Mouse (Mus musculus) heart, postnatal 25 days (tissue): Measurements from ENCODE around the gene Arl15. TPM values are rescaled to one million over a fixed set of nuclear protein-coding genes. Genes with fewer than 3 reads are reported as not detected.
A peak's percentile ranks its signal among the peaks of the same experiment; 100 is the strongest.
"Not testable (repeated sequence)": the region's sequence is repeated elsewhere in the genome, so short reads cannot be mapped to it uniquely, and the experiment has no call there.

Experiments used
- DNase-seq: peaks from one replicate; pipeline ENCODE4 v3.0.0; 2022; ENCODE audit warnings: low spot score
- intact Hi-C: fragments of 180-260 bp; cut with DNase I; formaldehyde crosslinking; loops from one replicate; pipeline ENCODE4 v1.15.1; 2025
- total RNA-seq, 2 experiments: library from RNA; stranded (reverse); gene quantifications; 2 replicates each; pipeline ENCODE4 v1.2.3; 2021

The Arl15 gene
- total RNA-seq = 1 to 10 TPM; 8.5 to 9.4 TPM

GRCm38 (mm10) chr13:113794039-113794704 lies at the start of gene Arl15:
Gene Arl15 (plus strand): TSS chr13:113794505.
- intact Hi-C loops = loop anchor here (2.0 to 5.0 kb wide), 3 partner anchors 57 to 97 kb away; no protein-coding TSS in a partner anchor
- peak; percentile 97 for DNase-seq

DNA sequence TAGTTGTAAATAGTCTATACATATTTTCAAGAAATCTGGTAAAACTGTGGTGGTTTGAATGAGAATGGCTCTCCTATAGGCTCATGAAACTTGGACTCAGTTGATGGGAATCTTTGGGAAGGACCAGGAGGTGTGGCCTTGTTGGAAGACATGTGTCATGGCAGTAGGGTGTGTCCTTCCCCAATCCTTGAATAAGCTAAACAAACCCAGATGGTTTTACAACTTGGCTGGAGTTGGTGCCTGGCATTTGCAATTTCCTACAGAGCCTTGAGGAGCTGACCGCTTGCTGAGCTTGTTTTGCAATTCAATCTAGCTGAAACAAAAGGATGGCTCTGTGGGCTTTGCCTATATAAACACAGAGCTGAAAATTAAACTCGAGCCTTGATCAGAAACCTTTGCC lies 49.0 kb upstream of the Arl15 start:
- DNase-seq = no peak
- intact Hi-C loops = no loop called here

GRCm38 (mm10) chr13:113750766-113751165 lies 43.5 kb upstream of the Arl15 start:
- no peak for DNase-seq
- intact Hi-C loops = no loop called here

GRCm38 (mm10) chr13:113754731-113755689 lies 39.3 kb upstream of the Arl15 start:
- DNase-seq = no peak
- intact Hi-C loops = no loop called here

GRCm38 (mm10) chr13:113755779-113756178 lies 38.5 kb upstream of the Arl15 start:
- intact Hi-C loops = no loop called here
- DNase-seq = no peak

- intact Hi-C loops = no loop called here
- no peak for DNase-seq
These were observed 32.6 kb upstream of the Arl15 start for GRCm38 (mm10) chr13:113761717-113762116.

- no peak for DNase-seq
- intact Hi-C loops = no loop called here
These were observed 31.4 kb upstream of the Arl15 start for GRCm38 (mm10) chr13:113762766-113763516.

DNA sequence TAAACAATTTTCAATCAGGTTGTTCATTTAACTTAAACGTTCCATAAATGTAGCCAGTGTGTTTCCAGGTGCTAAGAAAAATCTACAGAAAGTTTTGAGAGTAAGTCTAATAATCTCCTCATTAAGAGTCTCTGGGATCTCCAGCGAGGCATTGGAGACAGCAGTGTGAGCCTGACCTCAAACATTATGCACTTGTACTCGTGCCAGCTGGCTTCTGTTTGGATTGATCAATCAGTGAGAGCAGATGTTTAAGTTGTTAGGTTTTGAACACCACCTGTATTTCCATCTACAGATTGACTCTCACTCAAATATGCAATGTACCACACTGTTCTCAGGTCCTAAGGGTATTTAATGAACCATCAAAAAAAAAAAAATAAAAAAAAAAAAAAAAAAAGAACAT lies 28.9 kb upstream of the Arl15 start:
- intact Hi-C loops = no loop called here
- no peak for DNase-seq

DNA sequence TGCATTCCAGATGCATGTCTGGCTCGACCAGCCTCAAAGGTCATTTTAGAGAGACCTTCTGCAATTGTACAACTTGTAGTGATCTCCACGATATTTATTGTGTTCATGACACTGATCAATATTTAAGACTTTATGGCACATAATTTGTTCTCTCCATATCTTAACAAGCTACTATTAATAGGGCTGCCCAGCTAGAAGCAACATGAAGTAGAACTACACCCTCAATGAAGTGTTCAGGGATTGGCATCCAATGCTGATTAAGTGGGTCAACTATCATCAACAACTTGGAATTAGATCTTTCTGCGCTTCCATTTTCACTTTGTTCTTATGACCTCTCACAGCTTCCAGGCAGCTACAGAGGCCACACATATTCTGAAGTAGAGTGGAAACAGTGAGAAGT lies 24.5 kb upstream of the Arl15 start:
- no peak for DNase-seq
- intact Hi-C loops = no loop called here

DNA sequence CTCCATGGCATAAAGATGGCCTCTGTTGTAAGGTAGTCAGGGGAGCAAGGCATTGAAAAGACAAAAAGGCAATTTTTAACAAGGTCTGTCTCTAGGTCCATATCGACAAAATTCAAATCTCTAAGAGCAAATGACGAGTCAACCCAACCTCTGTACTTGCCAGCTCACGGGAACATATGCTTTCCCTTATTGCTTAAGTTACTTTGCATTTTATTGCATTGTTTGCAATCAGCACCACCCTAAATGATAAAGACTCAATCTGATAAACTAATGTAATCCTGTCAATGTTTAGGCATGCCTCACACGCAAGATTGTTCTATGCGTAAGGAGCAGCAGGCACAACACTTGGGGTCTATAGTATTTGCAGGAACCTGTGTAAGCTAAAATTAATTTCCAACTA lies 24.0 kb upstream of the Arl15 start:
- intact Hi-C loops = no loop called here
- DNase-seq = no peak

GRCm38 (mm10) chr13:113771340-113771739 lies 23.0 kb upstream of the Arl15 start:
- intact Hi-C loops = no loop called here
- DNase-seq = no peak

GRCm38 (mm10) chr13:113774799-113775198 lies 19.5 kb upstream of the Arl15 start:
- no peak for DNase-seq
- intact Hi-C loops = no loop called here

DNA sequence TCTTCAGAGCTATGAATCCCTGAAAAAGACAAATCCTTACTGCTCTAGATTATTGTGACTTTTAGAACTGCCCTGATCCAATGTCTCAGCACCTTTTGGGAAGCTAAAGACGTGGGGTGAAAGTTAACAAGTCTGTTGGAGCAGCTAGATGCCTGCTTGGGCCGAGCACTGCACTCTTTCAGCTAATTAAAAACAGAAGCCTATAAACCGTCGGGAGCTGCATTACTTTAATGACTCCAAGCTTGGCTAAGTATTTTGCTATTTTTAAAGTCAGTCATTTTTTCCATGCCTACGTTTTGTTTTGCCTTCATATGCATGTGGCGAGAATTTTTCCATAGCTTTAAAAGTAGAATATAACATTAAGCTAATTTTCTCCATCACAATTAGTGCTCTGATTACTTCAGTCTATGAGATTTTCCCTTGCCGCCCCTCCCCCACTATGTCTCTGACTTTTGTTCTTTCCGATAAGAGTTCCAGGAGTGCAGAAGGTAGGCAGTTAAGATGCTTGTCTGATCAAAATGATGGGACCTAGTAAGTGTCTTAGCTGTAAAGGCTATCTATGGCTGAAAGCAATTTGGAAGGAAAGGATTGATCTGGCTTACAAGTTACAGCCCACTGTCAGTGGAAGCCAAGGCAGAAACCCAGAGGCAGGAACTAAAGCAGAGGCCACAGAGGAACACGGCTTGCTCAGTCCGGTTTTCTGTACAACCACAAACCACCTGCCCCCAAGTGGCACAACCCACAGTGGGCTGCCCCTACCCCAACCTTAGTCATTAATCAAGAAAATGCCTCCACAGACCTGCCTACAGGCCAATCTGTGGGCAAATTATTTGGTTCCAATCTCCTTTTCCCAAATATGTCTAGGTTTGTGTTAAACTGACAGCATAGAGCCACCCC lies 18.8 kb upstream of the Arl15 start:
- DNase-seq = no peak
- intact Hi-C loops = no loop called here

GRCm38 (mm10) chr13:113785803-113786202 lies 8.5 kb upstream of the Arl15 start:
- intact Hi-C loops = no loop called here
- no peak for DNase-seq

DNA sequence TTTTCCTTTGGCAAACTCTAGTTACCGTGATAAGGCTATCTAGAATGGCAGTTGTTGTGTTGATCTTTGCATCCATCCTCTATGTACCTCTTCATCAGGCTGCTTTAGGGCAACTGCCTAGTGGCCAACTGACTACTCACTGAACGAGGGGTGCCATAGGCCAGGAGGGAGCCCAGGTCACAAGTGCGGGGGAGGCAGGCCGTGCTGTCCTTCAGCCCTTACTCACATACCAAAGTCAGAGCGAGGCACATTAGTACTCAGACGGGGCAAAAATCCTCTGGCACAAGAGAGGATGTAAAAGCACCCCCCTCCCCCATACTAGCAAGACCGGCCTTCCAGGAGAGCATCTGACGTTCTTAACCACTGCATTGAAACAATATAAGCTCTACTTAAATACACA lies 7.2 kb upstream of the Arl15 start:
- no peak for DNase-seq
- intact Hi-C loops = no loop called here

DNA sequence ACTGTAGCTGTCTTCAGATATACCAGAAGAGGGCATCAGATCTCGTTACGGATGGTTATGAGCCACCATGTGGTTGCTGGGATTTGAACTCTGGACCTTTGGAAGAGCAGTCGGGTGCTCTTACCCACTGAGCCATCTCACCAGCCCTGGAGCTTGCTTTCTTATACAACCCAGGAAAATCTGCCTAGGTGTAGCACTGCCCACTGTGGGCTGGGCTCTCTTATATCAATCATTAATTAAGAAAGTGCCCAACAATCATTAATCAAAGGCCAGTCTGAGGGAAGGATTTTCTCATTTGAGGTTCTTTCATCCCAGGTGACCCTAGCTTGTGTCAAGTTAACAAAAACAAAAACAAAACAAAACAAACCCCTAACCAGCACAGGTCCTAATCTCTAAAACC lies 4.3 kb upstream of the Arl15 start:
- intact Hi-C loops = loop anchor here (5.0 kb wide), 2 partner anchors 53 to 93 kb away; no protein-coding TSS in a partner anchor

DNA sequence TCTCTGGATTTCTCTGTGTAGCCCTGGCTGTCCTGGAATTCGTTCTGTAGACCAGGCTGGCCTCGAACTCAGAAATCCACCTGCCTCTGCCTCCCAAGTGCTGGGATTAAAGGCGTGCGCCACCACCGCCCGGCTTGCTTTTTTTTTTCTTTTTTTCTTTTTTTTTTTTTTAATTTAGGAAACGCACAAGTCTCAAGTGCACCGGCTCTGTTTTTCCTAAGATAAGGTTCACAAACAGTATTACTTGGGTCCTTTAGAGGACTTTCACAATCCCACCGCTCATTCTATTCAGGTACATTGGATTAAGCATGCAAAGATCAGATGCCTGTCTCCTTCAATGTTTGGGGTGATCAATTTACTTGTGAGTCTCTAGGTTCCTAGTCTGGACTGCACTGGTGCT lies 668 bp upstream of the Arl15 start:
- intact Hi-C loops = loop anchor here (2.0 to 5.0 kb wide), 3 partner anchors 56 to 96 kb away; no protein-coding TSS in a partner anchor
- DNase-seq = no peak

More for the DNA sequence above, 4.3 kb upstream of the Arl15 start:
- DNase-seq = not testable (repeated sequence)

DNA sequence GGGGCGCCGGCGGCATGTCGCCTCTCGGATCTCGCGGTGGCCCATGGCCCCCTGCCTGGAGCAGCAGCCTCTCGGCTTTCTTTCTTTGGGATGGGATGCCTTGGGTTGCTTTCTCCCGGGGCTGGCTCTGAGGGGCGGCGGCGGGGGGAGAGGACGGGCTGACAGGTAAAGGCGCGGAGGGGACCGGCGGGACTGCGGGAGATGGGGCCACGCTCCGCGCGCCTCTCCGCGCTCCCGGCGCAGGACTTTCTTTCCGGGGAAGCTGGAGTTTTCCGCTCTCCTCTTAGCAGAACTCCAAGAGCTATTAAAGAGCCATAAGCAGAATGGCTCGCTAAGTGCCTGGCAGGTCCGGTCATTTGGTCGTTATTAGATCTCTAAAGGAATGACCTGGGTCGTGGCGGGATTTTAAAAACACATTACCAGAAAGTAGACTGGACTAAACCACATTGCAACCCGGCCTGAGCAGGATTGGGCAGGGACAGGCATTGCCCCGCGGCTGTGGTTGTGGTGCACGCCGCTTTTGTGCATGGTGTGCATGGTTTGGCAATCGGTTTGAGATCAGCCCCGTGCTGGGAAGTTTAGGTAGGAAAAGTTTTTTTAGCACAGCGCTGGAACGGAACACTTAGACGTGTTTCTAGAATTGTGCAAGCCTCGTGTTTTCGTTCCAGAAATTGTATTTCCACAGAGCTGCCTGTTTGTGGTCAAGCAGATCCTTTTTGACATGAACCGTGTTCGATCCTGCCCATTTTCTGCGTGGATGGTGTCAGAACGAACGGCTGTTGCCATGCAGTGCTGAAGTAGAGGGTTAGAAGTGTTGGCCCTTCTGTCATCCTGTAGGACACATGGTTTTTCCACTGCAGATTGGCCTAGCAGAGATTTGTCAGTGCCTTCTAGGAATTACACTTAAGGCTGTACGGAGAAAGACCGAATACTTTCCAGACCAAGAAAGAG lies 675 bp downstream of the Arl15 start:
- intact Hi-C loops = loop anchor here (2.0 to 5.0 kb wide), 4 partner anchors 57 to 98 kb away; no protein-coding TSS in a partner anchor
- peak; percentile 16 for DNase-seq
